Mouse (Mus musculus) right cerebral cortex, adult 2 months (tissue): ENCODE results near the gene Gnaq.

ENCODE experiments used
- DNase-seq, 2 experiments: peaks; one replicate each; pipeline ENCODE4 v3.0.0; 2021 to 2022; ENCODE audit warnings: low spot score in 2 of 2

Gnaq gene

GRCm38 (mm10) chr19:16198162-16198561, 65.5 kb downstream of the Gnaq start:
- no peak for DNase-seq

DNA sequence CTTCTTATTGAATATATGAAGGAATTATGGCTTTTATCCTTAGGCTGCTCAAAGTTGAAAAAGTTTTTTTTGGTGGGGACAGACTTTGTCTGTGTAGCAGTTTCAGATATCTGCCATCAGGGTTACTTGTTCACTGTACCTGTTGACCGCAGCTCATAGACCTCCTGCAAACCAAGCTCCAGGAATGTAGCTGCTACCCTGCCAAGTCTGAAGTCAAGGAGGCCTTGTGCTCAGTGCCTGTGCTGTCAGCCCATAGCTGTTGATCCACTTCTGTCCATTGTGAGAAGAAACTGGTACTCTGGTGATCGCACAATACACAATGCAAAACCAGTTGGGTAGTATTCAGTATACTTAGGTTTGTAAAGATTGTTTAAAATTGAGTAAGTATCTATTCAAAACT, 68.7 kb downstream of the Gnaq start:
- DNase-seq: no peak

- no peak for DNase-seq
Observed at GRCm38 (mm10) chr19:16204776-16205680, 72.4 kb downstream of the Gnaq start.

DNA sequence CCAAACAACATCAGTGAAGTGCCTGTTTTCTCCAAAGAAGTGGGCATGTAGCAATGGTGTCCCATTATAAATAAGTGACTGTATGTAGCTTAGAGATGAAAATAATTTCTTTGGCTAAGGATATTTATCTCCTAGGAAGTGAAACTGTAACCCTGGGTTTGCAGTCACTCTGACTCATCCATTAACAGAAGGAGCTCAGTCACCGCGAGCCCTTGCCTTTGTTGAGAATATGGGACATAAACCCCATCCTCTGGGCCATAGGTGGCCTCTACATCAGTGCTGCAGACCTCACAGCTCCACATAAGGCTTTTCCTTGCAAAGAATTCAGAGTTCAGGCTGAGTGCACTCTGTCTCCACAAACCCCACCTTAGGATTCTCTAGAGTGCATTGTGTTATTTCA, 77.0 kb downstream of the Gnaq start:
- DNase-seq: no peak

DNA sequence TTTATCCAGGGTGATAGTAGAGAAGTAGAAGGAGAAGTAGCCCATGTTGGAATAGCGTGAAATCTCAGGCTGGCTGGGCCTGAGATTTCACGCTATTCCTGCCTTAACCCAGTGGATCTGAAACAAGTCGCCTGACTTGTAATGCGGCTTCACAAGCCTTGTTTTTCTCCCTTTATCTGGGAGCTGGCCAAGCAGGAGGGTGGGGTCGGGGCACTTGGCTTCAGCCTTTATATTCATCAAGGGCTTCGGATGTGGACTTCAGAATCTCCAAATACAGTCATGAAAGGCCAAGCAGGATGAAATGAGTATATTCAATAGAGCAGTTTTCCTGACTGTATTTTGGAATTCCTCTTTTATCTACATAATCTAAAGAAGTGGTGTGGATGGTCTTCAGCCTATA, 82.3 kb downstream of the Gnaq start:
- no peak for DNase-seq

GRCm38 (mm10) chr19:16215430-16216016, 82.9 kb downstream of the Gnaq start:
- DNase-seq: no peak

GRCm38 (mm10) chr19:16219978-16220377, 87.3 kb downstream of the Gnaq start:
- DNase-seq: peak in 1 of 2 experiments; percentile 32

DNA sequence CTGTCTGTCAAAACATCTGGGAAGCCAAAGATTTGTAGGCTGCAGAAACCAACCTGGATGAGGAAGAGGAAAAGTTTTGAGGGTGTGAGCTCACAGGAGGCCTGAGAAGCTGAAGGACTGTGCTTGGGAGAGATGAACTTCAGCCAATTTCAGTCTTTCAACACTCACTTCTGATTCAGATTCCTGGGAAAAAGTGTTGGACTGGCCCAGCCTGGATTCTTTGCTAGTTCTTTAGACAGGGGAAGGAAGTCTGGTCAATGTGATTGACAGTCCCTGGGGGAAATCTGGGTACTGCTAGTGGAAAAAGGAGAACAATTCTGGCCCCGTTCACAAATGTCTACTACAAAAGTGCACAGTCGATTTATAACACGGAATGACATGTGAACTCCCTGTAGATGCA, 89.9 kb downstream of the Gnaq start:
- DNase-seq: no peak

GRCm38 (mm10) chr19:16223126-16223525, 90.5 kb downstream of the Gnaq start:
- no peak for DNase-seq

DNA sequence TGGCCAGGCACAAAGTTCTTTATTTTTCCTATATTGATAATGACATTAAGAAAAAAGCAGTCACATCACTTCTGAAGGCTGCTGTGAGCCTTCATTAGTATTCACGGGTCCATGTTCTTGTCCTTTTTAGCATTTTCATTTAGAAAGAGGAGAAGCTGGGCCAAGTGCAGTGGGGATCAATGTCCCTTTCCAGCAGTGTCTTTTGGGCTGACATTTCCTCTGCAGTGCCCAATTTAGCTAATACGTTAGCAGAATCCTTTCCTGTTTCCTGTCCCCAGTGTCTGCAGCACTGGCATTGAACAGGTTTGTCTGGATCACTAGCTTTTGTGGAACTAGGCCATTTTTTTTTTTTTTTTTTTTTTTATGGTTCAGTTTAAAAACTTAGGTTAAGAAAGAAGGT, 92.2 kb downstream of the Gnaq start:
- no peak for DNase-seq

GRCm38 (mm10) chr19:16231584-16231983, 99.0 kb downstream of the Gnaq start:
- no peak for DNase-seq

DNA sequence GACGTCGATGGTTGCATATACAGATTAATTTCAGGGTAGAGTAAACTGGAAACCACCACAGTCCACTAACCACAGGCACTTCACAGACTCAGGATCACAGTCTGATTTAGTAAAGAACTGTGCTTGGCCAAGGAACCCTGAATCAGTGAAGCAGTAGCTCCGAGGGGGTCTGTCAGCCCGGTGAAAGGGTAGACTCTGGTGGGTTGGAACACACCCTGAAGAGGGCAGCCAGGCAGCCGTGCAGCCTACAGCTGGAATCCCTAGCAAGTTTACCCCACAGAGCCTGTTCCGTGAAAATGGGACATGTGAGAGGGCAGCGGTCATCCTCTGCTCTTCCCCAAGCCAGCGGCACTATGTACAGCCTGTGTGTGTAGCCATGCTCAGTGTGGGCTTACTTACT, 103.0 kb downstream of the Gnaq start:
- DNase-seq: no peak

DNA sequence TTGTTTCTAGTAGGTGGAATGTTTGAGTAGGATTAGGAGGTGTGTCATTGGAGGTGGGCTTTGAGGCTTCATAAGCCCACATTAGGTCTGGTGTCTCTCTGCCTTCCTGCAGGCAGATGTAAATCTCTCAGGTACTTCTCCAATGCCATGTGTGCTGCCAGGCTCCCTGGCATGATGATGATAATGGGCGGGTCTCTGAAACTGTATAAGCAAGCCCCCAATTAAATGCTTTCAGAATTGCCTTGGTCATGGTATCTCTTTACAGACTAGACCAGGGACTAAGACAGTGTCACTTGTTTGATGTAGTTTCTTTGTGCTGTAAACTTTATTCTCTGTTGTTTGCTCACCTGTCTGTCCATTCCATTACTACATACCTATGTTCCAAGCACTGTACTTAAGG, 104.4 kb downstream of the Gnaq start:
- DNase-seq: no peak

GRCm38 (mm10) chr19:16238072-16238471, 105.4 kb downstream of the Gnaq start:
- no peak for DNase-seq

DNA sequence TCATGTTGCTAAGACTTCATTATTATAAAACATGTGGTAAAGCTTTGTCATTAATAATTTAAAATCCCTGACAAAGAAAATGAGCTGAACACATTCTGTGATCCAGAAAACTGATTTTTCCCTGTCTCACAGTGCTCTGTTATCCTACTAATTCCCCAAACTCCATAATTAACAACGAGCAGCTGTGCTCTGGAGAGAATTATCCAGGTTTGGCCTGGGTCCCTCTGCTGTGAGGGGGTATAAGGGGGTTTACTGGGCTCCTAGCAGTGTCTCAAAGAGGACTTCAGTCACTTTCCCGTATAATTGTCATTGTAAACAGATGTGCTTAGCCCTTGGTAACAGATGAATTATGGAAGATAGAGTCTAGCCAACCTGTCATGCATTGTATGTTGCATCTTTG, 105.9 kb downstream of the Gnaq start:
- no peak for DNase-seq

- DNase-seq: peak in 1 of 2 experiments; percentile 25
Observed at GRCm38 (mm10) chr19:16242708-16243107, 110.1 kb downstream of the Gnaq start.

DNA sequence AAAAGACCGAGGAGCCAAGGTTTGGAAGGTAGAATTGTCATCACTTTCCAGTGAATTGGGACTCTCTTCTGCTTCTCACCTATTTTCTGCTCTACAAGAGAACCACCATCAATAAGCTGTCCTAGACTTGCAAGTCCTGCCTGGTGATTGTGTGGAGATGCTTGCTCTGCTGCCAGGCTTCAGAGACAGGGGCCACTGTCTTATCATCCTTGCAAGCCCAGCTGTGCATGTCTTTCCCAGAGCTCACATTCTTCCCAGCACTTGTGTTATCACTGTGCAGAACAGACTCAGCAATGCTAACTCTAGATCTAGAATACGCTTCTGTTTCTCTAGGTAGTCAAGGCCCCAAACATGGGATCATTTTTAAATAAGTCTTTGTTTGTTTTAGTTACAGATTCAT, 116.4 kb downstream of the Gnaq start:
- no peak for DNase-seq

GRCm38 (mm10) chr19:16250921-16251320, 118.3 kb downstream of the Gnaq start:
- DNase-seq: no peak

DNA sequence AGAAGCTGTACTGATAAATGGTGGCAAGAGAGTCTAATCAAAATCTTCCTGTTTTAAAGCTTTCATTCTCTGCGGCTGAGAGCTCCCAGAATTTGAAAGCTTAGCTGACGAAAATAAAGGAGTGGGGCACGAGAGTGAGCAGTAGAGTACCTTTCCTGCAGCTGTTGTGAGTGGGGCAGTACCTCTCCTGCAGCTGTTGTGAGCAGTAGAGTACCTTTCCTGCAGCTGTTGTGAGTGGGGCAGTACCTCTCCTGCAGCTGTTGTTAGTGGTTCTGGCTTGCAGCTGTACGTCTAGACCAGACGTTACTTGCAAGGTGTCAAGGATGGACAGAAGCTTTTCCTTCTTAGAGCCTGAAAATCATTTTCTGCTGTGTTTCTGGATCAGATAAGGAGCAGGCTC, 119.2 kb downstream of the Gnaq start:
- no peak for DNase-seq

GRCm38 (mm10) chr19:16252696-16253095, 120.1 kb downstream of the Gnaq start:
- DNase-seq: no peak

DNA sequence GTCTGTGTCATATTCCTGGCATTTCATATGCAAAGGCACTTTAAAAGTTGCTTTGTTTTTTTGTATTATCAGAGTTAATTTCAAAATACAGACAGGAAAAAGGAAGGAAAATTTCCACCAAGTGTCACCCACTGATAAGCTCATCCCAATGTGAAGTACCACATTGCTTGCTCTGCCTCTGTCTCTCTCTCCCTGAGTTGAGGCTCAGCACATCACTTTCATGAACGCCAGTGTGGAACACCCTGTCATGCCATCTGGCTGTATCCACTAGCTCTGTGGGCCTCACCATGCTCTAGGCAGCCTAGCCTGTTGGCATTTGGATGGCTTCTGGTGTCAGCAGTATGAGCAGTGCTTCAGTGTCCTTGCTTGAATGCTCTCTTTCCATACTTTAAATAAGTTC, 122.2 kb downstream of the Gnaq start:
- DNase-seq: no peak

DNA sequence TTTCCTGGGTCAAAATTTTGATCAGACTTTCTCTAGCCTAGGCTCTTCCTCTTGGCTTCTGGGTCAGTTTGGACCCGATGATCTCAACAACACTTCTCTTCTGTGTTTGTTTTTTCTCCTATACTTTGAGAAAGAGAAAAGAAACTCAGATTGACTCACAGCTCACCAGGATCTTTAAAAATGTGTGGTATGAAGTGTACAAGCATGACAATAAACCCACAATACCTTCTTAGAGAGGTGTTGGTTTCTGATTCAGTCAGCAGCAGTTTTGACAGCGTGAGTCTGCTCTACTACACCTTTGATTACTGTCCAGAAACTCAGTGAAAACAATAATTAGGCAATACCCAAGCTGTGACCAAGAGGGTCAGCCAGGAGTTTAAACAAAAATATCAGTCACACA, 122.7 kb downstream of the Gnaq start:
- DNase-seq: no peak

- DNase-seq: no peak
Observed at GRCm38 (mm10) chr19:16258766-16259355, 126.2 kb downstream of the Gnaq start.
